Mouse (Mus musculus): ENCODE data around the gene Hcls1.

The Hcls1 gene

DNA sequence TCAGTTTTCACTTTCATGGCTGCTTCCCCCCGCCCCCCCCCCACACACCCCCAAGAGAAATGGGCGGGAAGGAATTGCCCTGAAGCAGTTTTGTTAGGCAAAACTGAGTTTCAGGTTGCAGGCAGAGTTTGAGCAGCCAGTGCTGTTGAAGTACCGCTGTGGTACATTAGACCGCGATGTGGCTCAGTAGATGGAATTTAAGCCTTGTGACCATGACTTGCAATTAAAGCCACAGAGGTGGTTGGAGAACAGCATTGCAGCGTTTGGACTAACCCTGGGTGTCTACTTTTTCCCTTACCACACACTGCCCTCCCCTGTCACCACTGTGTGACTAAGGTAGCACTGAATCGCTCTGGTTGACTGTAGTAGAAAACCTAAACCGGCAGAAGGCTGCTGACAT lies 54.7 kb downstream of the Hcls1 start:
- peak; percentile 18 for DNase-seq (ENCODE audit: low spot score)

DNA sequence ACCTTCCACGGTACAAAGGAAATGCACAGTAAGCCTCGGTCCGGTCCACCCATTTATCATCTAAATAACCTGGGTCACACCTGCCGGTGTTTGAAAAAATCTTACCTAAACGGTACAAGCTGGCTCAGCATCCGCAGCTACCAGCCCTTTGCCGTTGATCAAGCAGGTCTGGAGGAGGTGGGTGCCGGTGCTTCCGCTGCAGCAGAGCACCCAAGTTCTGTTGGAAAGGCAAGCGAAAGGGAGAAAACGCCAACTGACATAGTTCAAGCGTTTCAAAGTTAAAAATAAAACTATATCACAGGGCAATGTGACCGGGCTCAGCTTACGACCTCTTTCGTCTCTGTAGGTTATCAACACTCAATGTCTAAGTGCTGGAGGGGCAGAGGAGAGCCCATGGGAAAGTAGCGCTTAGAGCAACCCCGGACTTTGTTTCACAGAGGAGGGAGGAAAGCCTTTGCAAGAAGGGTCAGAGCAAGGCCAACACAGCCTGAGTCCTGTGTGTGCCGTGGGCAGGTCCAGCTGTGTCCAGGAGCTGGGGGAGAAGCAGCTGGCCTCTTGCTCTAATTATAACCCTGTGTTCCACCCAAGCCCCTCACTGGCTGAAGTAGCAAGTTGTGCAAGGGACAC lies 55.3 kb downstream of the Hcls1 start, which contains the start of gene Fbxo40:
Gene Fbxo40, minus strand, starts transcription at position 469 of the 627 bp plus-strand sequence.
- DNase-seq (ENCODE audit: low spot score) = no peak

DNA sequence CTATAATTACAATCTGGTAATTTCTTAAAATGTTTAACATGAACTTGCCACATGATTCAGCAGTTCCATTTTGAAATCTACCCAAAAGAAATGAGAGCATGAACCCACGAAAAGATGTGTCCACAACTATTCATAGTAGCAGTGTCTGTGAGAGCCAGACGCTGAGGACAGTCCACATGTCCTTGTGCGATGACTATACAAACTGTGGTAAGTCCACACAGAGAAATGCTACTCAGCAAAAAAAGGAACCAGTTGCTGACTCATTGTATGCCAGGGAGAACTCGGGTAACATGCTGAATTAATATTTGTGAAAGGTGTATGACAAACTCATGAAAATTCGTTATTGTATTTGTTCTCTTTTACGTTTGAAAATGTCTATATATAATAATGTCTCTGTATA lies 62.9 kb downstream of the Hcls1 start:
- DNase-seq (ENCODE audit: low spot score) = no peak

DNA sequence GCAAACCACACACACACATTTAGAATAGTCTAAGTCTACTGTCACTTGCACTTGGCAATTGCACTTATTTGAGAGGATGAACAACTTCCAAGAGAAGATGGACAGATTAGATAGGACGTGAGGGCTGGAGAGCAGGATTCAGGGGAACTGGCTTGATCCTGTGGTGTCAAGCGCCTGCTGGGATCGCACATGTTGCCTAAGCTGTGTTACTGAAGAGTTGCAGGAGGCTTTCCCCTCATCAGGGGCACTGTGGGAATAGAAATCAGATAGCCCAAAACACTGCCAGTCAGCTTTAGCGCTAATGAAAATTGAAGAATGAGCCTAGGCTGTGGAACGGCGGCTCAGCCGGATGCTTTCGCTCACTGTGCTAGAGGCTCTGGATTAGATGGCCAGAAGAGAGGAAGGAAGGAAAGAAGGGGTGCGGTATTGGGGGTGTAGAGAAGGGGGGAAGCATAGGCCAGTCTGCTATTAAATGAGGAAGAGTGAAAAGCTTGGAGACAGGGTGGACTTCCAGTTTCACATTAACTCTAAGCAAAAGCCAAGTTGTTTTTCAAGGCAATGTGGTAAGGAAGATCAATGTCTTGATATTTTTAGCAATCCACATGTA lies 64.7 kb downstream of the Hcls1 start:
- DNase-seq (ENCODE audit: low spot score) = no peak

- no peak for DNase-seq (ENCODE audit: low spot score)
Observed at GRCm38 (mm10) chr16:37009262-37009661, 74.5 kb downstream of the Hcls1 start.

DNA sequence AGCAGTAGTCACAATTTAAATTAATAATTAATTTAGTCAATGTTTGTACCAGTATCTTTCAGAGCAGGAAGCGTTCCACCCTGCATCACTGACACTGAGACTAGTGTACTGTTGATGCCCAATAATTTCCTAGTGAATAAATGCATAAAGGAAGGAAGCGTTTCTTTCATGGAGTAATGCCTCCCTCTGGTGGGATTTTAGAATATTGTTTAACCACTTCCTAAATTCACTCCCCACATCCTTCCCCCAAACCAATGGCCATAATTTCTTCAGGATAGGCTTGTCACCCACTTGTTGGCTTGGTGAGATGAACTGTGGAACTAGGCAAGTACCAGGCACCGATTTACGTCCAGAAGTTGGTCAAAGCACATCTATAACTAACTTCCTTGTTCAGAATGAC lies 75.6 kb downstream of the Hcls1 start:
- DNase-seq (ENCODE audit: low spot score) = peak; percentile 83

DNA sequence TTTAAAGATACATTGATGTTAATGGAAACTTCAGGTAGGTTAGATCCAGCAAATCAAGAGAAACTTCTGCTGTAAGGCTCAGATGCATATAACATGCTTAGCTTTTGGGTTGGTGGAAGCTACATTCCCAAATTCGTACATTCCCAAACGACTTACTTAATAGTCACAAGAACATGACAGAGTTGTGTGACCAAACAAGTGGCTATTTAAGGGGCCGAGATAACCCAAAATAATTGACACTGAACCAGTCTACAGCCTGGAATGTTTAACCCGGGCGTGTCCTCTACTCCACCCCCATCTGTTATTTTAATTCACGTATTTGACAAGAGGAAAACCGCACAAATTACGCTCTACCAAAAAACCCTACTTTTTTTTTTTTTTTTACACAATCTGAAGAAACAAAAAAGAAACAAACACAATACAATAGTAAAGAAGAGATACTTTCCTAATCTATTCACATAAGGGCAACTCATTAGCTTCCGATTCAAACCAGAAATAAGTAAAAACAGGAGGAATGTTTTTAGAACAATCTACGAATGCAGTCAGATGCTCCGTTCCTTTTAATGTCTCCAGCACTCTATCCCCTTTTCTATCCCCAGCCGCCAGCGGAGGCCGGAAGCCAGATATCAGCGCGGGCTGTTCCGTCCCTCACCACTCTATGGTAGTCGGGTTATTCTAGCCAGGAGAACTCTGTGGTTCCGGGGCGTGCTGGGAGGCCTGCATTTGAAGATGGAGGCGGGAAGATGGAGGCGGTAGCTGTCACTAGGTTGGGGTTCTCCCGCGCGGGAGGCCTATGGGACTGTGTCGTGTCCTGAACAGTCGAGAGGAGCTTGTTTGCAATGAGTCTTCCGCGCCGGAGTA lies 76.5 kb downstream of the Hcls1 start, which contains the start of gene Polq:
Gene Polq, plus strand, starts transcription at position 726 of the 861 bp plus-strand sequence.
- DNase-seq (ENCODE audit: low spot score) = peak; percentile 97

- DNase-seq (ENCODE audit: low spot score) = no peak
Observed at GRCm38 (mm10) chr16:37011922-37012289, 77.1 kb downstream of the Hcls1 start.

- no peak for DNase-seq (ENCODE audit: low spot score)
Observed at GRCm38 (mm10) chr16:37012336-37012735, 77.6 kb downstream of the Hcls1 start.
